Mouse (Mus musculus) E14TG2a.4 (cell line): Measurements from ENCODE around the gene Map4k2.

Experiments
- CTCF ChIP-seq: conservative IDR thresholded peaks from 2 replicates; pipeline ENCODE4 v1.5.1; 2014; ENCODE audit warnings: low read length
- POU5F1 ChIP-seq: IDR thresholded peaks from 2 replicates; pipeline ENCODE4 v1.6.1; 2014; ENCODE audit warnings: low read length, borderline replicate concordance

DNA sequence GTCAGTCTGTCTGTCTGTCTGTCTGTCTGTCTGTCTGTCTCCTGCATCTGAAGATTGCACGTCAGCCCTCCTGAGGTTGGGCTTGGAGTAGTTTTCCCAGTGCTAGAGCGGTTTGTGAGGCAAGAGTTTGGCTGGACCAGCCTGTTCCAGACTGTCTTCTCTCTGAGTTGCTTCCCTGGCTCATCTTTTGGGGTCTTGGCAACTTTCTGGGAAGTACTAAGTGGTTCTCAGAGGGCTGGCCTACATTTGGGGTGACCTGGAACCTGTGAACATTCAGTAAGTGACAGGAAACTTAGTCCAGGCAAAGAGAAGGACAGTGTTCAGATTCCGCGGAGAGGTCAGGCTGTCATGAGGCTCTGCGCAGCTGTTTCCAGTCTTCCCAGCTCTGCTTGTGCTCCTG, 48.7 kb upstream of the Map4k2 start:
- TF ChIP-seq CTCF (no peak), POU5F1 (no peak)
